Mouse (Mus musculus) heart, adult 2 months (tissue): ENCODE data around the gene Ccsap.

Source experiments
- CTCF ChIP-seq: fragments of 200-600 bp; IDR thresholded peaks from 2 replicates; pipeline ENCODE4 v1.8.1; 2022; ENCODE audit warnings: antibody characterized with exemption, mild to moderate bottlenecking, moderate library complexity
- EP300 ChIP-seq: fragments of 200-500 bp; IDR thresholded peaks from 2 replicates; pipeline ENCODE4 v1.6.1; 2011; ENCODE audit warnings: low read depth, low read length, control low read depth; ENCODE audit not compliant: insufficient read depth
- POLR2A ChIP-seq: fragments of 200-500 bp; IDR thresholded peaks from 2 replicates; pipeline ENCODE4 v1.6.1; 2011; ENCODE audit warnings: mild to moderate bottlenecking, low read depth, low read length, control low read depth; ENCODE audit not compliant: insufficient read depth

DNA sequence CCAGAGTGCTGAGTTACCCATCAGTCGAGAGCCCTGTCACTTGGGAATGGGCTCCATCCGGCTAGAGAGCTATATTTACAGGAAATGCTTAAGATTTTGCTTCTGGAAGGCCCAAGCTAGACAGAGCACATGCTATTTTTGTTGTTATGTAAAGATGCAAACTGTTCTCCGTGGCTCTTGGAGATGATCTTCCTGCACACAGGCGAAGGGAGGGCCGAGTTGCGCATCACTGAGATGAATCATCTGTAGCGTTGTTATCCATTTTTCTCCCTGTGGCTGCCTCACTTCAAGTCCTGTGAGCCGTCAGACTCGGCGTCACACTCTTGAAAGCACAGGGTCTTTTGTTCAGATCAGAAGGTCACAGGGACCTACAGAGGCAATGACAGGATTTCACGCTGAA is 14.3 kb upstream of the Ccsap start:
- TF ChIP-seq CTCF (no peak), POLR2A (no peak), EP300 (no peak)
